13 mouse cellular contexts compared by ENCODE assay signal in the genomic region with DNA sequence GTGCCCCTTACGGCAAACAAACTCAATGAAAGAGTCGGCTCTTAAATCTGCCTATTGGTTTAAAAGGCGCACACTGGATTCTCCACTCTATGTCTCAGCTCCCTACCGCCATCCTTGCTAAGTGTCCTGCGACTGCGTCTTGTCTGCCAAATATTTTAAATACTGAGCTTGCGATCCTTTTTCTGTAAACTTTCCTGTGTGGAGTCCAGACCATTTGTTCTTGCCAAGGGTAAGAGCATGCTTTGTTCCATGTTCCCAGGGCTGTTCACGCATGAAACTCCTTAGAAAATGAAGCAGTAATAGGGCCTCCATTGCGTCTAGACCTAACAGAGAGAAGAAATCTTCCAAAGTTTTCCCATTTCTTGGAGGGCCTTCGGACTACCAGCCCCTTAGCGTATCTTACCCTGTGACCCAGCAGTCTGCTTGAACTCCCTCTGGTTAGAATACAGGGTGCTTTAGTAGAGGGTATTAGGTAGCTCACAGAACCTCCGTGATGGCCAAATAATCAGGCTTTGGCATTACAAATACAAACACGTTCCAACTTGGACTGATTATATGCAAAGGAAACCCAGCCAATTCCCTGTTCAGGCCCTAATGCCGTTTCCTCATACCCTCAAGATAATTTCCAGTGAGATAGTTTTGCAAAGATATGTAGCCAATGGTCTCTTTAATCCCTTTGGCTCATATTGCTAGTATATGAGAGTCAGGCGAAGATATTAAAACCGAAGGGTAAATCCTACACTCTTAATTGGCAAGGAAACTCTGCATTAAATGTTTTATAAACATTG. TPM values are rescaled to one million over a fixed set of nuclear protein-coding genes. Genes with fewer than 3 reads are reported as not detected.
DNase-seq lines count a peak whose midpoint lies in the region; ATAC-seq and TF ChIP-seq lines count a peak whose summit lies in the region.
"Had no signal": no experiment of that assay in that cellular context is flagged by ENCODE, and none has a peak within 500 bp of the region (broad histone marks: within the 10 kb centered on the region; RNA-seq: fewer than 3 reads in every experiment).

No protein-coding gene starts in this region.

- no peaks in the 10 kb centered on the region for H3K27me3 ChIP-seq in heart, embryonic 11.5 days (ENCODE audit: control insufficient read depth, insufficient read depth, low read length)
- no peaks in the 10 kb centered on the region for H3K27me3 ChIP-seq in lung, postnatal 0 days (replicated peaks; ENCODE audit: insufficient read depth, low read length)
- H3K27me3 ChIP-seq in embryonic facial prominence, embryonic 14.5 days (replicated peaks; ENCODE audit: control insufficient read depth, insufficient read depth, low read length): no peaks in the 10 kb centered on the region
- H3K27me3 ChIP-seq in stomach, postnatal 0 days (ENCODE audit: control insufficient read depth, insufficient read depth, low read length): no peaks in the 10 kb centered on the region

- no peaks in the 10 kb centered on the region for H3K4me1 ChIP-seq in heart, embryonic 11.5 days (ENCODE audit: control insufficient read depth, insufficient read depth, low read length)
- H3K4me1 ChIP-seq in lung, postnatal 0 days (ENCODE audit: insufficient read depth, low read depth, low read length): no peaks in the 10 kb centered on the region
- H3K4me1 ChIP-seq in lung, adult 2 months (ENCODE audit: control insufficient read depth, insufficient read depth, low read length): no peaks in the 10 kb centered on the region
- peaks cover 24% of the 10 kb centered on the region for H3K4me1 ChIP-seq in embryonic facial prominence, embryonic 14.5 days (ENCODE audit: control insufficient read depth, insufficient read depth, low read length)
- H3K4me1 ChIP-seq in stomach, postnatal 0 days (replicated peaks; ENCODE audit: control insufficient read depth, insufficient read depth): peaks cover 2% of the 10 kb centered on the region; the same call in 1 of the 2 replicates

- TF ChIP-seq CTCF in lung, postnatal 0 days (IDR thresholded peaks at IDR 0.05): no peak
- TF ChIP-seq CTCF in lung, adult 2 months (IDR thresholded peaks at IDR 0.05; ENCODE audit: insufficient read depth, low read length): no peak
- no peak for TF ChIP-seq CTCF in stomach, postnatal 0 days (IDR thresholded peaks at IDR 0.05; ENCODE audit: low read depth)

- ATAC-seq in heart, embryonic 11.5 days (replicated peaks; ENCODE audit: insufficient number of reproducible peaks, low FRiP score, low TSS enrichment): no peak
- no peak; the same call in 1 of the 2 replicates for ATAC-seq in lung, postnatal 0 days
- ATAC-seq in embryonic facial prominence, embryonic 14.5 days (ENCODE audit: low read depth): peak; percentile 85
- ATAC-seq in stomach, postnatal 0 days (ENCODE audit: low FRiP score, low TSS enrichment): no peak

- no peak overlapping the region for H3K27ac ChIP-seq in heart, embryonic 11.5 days (ENCODE audit: low read depth, low read length)
- no peak overlapping the region for H3K27ac ChIP-seq in lung, postnatal 0 days (ENCODE audit: low read length)
- H3K27ac ChIP-seq in embryonic facial prominence, embryonic 14.5 days (replicated peaks; ENCODE audit: low read depth, low read length): peak overlapping the region; percentile 70
- peak overlapping the region; percentile 53; the same call in 1 of the 2 replicates for H3K27ac ChIP-seq in stomach, postnatal 0 days (replicated peaks)

- TF ChIP-seq EP300 in lung, postnatal 0 days (IDR thresholded peaks at IDR 0.05): no peak
- TF ChIP-seq EP300 in stomach, postnatal 0 days (optimal IDR thresholded peaks at IDR 0.05): no peak

- no peak overlapping the region for H3K4me3 ChIP-seq in heart, embryonic 11.5 days (ENCODE audit: low read depth, low read length)
- no peak overlapping the region for H3K4me3 ChIP-seq in lung, postnatal 0 days (ENCODE audit: low read depth, low read length)
- no peak overlapping the region for H3K4me3 ChIP-seq in lung, adult 2 months (replicated peaks; ENCODE audit: extremely low read depth, low read depth, low read length)
- H3K4me3 ChIP-seq in embryonic facial prominence, embryonic 14.5 days (ENCODE audit: low read depth, low read length): no peak overlapping the region
- H3K4me3 ChIP-seq in stomach, postnatal 0 days (ENCODE audit: low read depth, low read length): no peak overlapping the region
- H3K4me3 ChIP-seq: myocyte had no signal

- no peak overlapping the region for H3K4me2 ChIP-seq in heart, embryonic 11.5 days
- no peak overlapping the region for H3K4me2 ChIP-seq in lung, postnatal 0 days (replicated peaks; ENCODE audit: low read depth, low read length)
- no peak overlapping the region for H3K4me2 ChIP-seq in embryonic facial prominence, embryonic 14.5 days (ENCODE audit: low read depth, low read length)
- no peak overlapping the region for H3K4me2 ChIP-seq in stomach, postnatal 0 days (replicated peaks; ENCODE audit: low read depth)

- no peaks in the 10 kb centered on the region for H3K9me3 ChIP-seq in heart, embryonic 11.5 days (replicated peaks; ENCODE audit: control insufficient read depth, low read length)
- H3K9me3 ChIP-seq in lung, postnatal 0 days (ENCODE audit: low read length): no peaks in the 10 kb centered on the region
- H3K9me3 ChIP-seq in embryonic facial prominence, embryonic 14.5 days (ENCODE audit: control insufficient read depth, low read length): no peaks in the 10 kb centered on the region
- no peaks in the 10 kb centered on the region for H3K9me3 ChIP-seq in stomach, postnatal 0 days (ENCODE audit: control insufficient read depth, low read length)

- H3K9ac ChIP-seq in heart, embryonic 11.5 days (ENCODE audit: low read depth, low read length): no peak overlapping the region
- no peak overlapping the region for H3K9ac ChIP-seq in lung, postnatal 0 days (replicated peaks; ENCODE audit: low read depth)
- no peak overlapping the region for H3K9ac ChIP-seq in embryonic facial prominence, embryonic 14.5 days (ENCODE audit: low read depth, low read length)
- H3K9ac ChIP-seq in stomach, postnatal 0 days (ENCODE audit: low read length): no peak overlapping the region

- TF ChIP-seq POLR2A in lung, adult 2 months (IDR thresholded peaks at IDR 0.05; ENCODE audit: borderline replicate concordance, extremely low read depth, low read depth, low read length): no peak

- H3K36me3 ChIP-seq in heart, embryonic 11.5 days (ENCODE audit: control insufficient read depth, insufficient read depth, low read length): no peaks in the 10 kb centered on the region
- no peaks in the 10 kb centered on the region for H3K36me3 ChIP-seq in lung, postnatal 0 days (ENCODE audit: insufficient read depth, low read length)
- H3K36me3 ChIP-seq in embryonic facial prominence, embryonic 14.5 days (ENCODE audit: control insufficient read depth, insufficient read depth, low read length): no peaks in the 10 kb centered on the region
- H3K36me3 ChIP-seq in stomach, postnatal 0 days (ENCODE audit: control insufficient read depth, insufficient read depth, low read length): no peaks in the 10 kb centered on the region

- WGBS in heart, embryonic 11.5 days (ENCODE audit: insufficient replicate concordance): 82% methylated on average over 16 of the region's 16 CpGs
- 56% methylated on average over 16 of the region's 16 CpGs for WGBS in lung, postnatal 0 days
- 68% methylated on average over 16 of the region's 16 CpGs for WGBS in lung, adult 2 months
- WGBS in embryonic facial prominence, embryonic 14.5 days: 67% methylated on average over 16 of the region's 16 CpGs
- WGBS in stomach, postnatal 0 days: 44% methylated on average over 16 of the region's 16 CpGs

- DNase-seq in heart, adult 18-20 months: peak; percentile 18 to 40
- peak; percentile 57 for DNase-seq in lung, postnatal 0 days (ENCODE audit: low spot score)
- DNase-seq in lung, adult 2 months: no peak
- DNase-seq in embryonic facial prominence, embryonic 14.5 days (ENCODE audit: low spot score): peak; percentile 91
- DNase-seq in stomach, postnatal 0 days (ENCODE audit: low spot score): no peak
- DNase-seq in frontal cortex, adult 2 months (ENCODE audit: extremely low spot score in 1 of 2, low spot score in 1 of 2): no peak
- DNase-seq: embryo, embryonic 11 days; kidney, postnatal 14 days had no signal

RNA-seq across cellular contexts. Expression of a gene that starts 39.3 kb away (rescaled TPM):
- not detected for total RNA-seq in heart, adult 18-20 months (2021)
- not detected in 2 replicates for polyA plus RNA-seq in heart, embryonic 11.5 days (2014; fragmentation: Nextera tagmentation; extraction: Ambion mirVana)
- not detected in 2 replicates for polyA plus RNA-seq in lung, postnatal 0 days (2015; fragmentation: Nextera tagmentation; extraction: Ambion mirVana)
- not detected in 2 replicates for polyA plus RNA-seq in lung, adult 2 months (2012; rRNA removed)
- not detected in 2 replicates for polyA plus RNA-seq in embryonic facial prominence, embryonic 14.5 days (2014; fragmentation: Nextera tagmentation; extraction: Ambion mirVana)
- not detected in 2 replicates for polyA plus RNA-seq in stomach, postnatal 0 days (2015; fragmentation: Nextera tagmentation; extraction: Ambion mirVana)
- not detected in 2 replicates for polyA plus RNA-seq in frontal cortex, adult 2 months (2012; rRNA removed)
- total RNA-seq: gastrocnemius, adult 8-10 months; left cerebral cortex, postnatal 10 days had no signal
- polyA plus RNA-seq: hindbrain, embryonic 11.5 days; myocyte had no signal

Comparison
In these comparisons a context has a peak if more than half of its experiments do, and no peak if none do; other contexts are left out.
1. DNase-seq: peak in heart, adult 18-20 months (2 of 2), lung, postnatal 0 days (single experiment) and embryonic facial prominence, embryonic 14.5 days (single experiment); none in lung, adult 2 months (single experiment), stomach, postnatal 0 days (single experiment) and frontal cortex, adult 2 months (0 of 2).
2. H3K27ac ChIP-seq: peak in embryonic facial prominence, embryonic 14.5 days (single experiment) and stomach, postnatal 0 days (single experiment); none in heart, embryonic 11.5 days (single experiment) and lung, postnatal 0 days (single experiment).